Mouse (Mus musculus) gastrocnemius, adult 18-20 months (tissue): ENCODE data around the gene Spint3. TPM values are rescaled to one million over a fixed set of nuclear protein-coding genes. Genes with fewer than 3 reads are reported as not detected.
"Not testable (repeated sequence)": the region's sequence is repeated elsewhere in the genome, so short reads cannot be mapped to it uniquely, and the experiment has no call there.

Source experiments
- DNase-seq: peaks from one replicate; pipeline ENCODE4 v3.0.0; 2021; ENCODE audit warnings: low spot score
- long read RNA-seq, 2 experiments: library from polyadenylated mRNA; stranded (forward); transcript quantifications; one replicate each; pipeline ENCODE4 v2.0.0; 2021
- total RNA-seq, 2 experiments: library from RNA; stranded (reverse); gene quantifications; 2 replicates each; pipeline ENCODE4 v1.2.3; 2021

Spint3 gene
- not detected for total RNA-seq
- long read RNA-seq, experiment 1: 0 reads
- long read RNA-seq, experiment 2: 0 reads

- not testable (repeated sequence) for DNase-seq
Measured at GRCm38 (mm10) chr2:164573359-164573758, at the start of gene Spint3. Spint3 (minus strand) TSS chr2:164573459.

GRCm38 (mm10) chr2:164621775-164622174, 48.5 kb upstream of the Spint3 start:
- no peak for DNase-seq

GRCm38 (mm10) chr2:164619050-164619449, 45.8 kb upstream of the Spint3 start:
- DNase-seq: no peak

GRCm38 (mm10) chr2:164615386-164615785, 42.1 kb upstream of the Spint3 start:
- no peak for DNase-seq

GRCm38 (mm10) chr2:164613471-164613870, 40.2 kb upstream of the Spint3 start, which contains the start of the genes Wfdc6b and Wfdc8:
Wfdc6b (plus strand) TSS chr2:164613522.
Wfdc8 (minus strand) TSS chr2:164613626.
- peak; percentile 51 for DNase-seq

- no peak for DNase-seq
Measured at GRCm38 (mm10) chr2:164608781-164609180, 35.5 kb upstream of the Spint3 start.

GRCm38 (mm10) chr2:164604411-164604810, 31.2 kb upstream of the Spint3 start:
- DNase-seq: no peak

- DNase-seq: no peak
Measured at GRCm38 (mm10) chr2:164603482-164603881, 30.2 kb upstream of the Spint3 start.

GRCm38 (mm10) chr2:164600179-164600578, 26.9 kb upstream of the Spint3 start:
- DNase-seq: no peak

- DNase-seq: no peak
Measured at GRCm38 (mm10) chr2:164593494-164593893, 20.2 kb upstream of the Spint3 start, which contains the start of gene Eppin. Eppin (minus strand) TSS chr2:164593594.

- DNase-seq: no peak
Measured at GRCm38 (mm10) chr2:164592014-164592413, 18.8 kb upstream of the Spint3 start.

- peak; percentile 37 for DNase-seq
Measured at GRCm38 (mm10) chr2:164585025-164585725, 11.9 kb upstream of the Spint3 start, which contains the start of gene Wfdc6a. Wfdc6a (minus strand) TSS chr2:164585447.

- no peak for DNase-seq
Measured at GRCm38 (mm10) chr2:164567460-164567859, 5.8 kb downstream of the Spint3 start.

- DNase-seq: no peak
Measured at GRCm38 (mm10) chr2:164566997-164567396, 6.3 kb downstream of the Spint3 start.

GRCm38 (mm10) chr2:164564346-164564745, 8.9 kb downstream of the Spint3 start:
- DNase-seq: no peak

GRCm38 (mm10) chr2:164563339-164564038, 9.8 kb downstream of the Spint3 start:
- DNase-seq: no peak

- DNase-seq: peak; percentile 32
Measured at GRCm38 (mm10) chr2:164562391-164563188, 10.7 kb downstream of the Spint3 start, which contains the start of gene Wfdc2. Wfdc2 (plus strand) TSS chr2:164562413.

- DNase-seq: no peak
Measured at GRCm38 (mm10) chr2:164560106-164560505, 13.2 kb downstream of the Spint3 start.

GRCm38 (mm10) chr2:164558991-164559645, 14.1 kb downstream of the Spint3 start:
- DNase-seq: no peak

- DNase-seq: no peak
Measured at GRCm38 (mm10) chr2:164558426-164558825, 14.8 kb downstream of the Spint3 start.

- DNase-seq: no peak
Measured at GRCm38 (mm10) chr2:164551502-164551901, 21.8 kb downstream of the Spint3 start.
